Mouse (Mus musculus): ENCODE measurements at regions not wholly inside any gene's neighbourhood (a gene's known extent, or its start where the extent isn't known, plus 50 kb on each side); places are given as distances from the start of the nearest gene placed in this dataset.
A peak's percentile ranks its signal among the peaks of the same experiment; 100 is the strongest.

DNA sequence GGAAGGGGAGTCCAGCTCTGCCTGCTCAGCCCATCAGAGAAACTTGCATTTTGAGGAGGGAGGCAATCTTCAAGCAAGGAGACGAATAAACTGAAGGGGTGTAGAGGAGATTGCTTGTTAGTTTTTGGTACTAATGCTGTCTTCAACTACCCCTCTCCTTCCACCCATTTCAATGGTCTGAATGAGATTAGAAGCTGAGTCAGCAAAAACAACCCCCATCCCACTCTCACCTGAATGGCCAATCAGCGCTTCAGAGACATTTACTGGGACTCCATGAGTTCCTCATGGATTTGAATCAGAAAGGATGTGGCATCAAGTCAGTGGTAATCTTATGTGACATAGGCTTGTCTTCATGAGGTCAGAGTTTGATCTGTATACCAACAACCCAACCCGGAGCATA, 180.0 kb upstream of the Nlrp1b start:
- DNase-seq (ENCODE audit: low spot score in 2 of 2), result no peak

- DNase-seq (ENCODE audit: low spot score in 2 of 2), result no peak
These were observed 181.4 kb upstream of the Nlrp1b start for GRCm38 (mm10) chr11:71411958-71412357.

DNA sequence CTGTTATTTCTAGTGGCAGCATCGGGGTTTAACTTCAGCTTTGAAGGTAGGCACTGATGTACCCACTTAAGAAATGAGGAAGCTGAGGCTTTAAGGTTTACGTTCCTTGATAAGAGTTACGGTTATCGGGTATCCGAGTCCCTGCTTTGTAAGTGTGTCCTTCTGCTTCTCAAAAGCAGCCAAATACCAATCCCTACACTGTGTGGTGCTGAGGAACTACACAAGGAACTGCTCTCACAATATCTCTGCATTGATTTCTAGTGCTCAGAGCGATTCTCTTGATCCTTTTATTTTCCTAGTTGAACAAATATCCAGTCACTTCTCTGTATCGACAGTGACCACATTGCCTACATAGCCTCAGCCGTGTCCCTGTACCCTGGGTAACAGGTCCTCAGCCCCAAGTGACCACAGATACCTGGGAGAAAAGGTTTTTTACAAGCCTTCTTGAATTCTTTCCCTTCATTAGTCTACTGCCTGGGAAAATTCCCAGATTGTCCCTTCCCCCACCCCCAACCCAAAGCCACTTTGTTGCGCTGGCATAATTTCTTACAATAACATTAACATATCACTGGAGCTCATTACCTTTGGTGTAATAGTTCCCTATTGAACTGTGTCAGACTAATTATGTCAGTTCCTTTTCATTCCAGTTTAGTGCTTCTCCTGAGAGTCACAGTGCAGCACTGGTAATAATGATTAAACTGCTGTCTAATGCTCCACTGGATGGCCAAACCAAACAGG, 184.0 kb upstream of the Nlrp1b start:
- no peak for DNase-seq (ENCODE audit: low spot score in 2 of 2)

GRCm38 (mm10) chr11:71415451-71415850, 184.9 kb upstream of the Nlrp1b start:
- no peak for DNase-seq (ENCODE audit: low spot score in 2 of 2)

GRCm38 (mm10) chr11:71422291-71422840, 191.8 kb upstream of the Nlrp1b start:
- no peak for DNase-seq (ENCODE audit: low spot score in 2 of 2)

- no peak for DNase-seq (ENCODE audit: low spot score in 2 of 2)
These were observed 192.7 kb upstream of the Nlrp1b start for GRCm38 (mm10) chr11:71423242-71423641.

GRCm38 (mm10) chr11:71424879-71425278, 194.3 kb upstream of the Nlrp1b start:
- no peak for DNase-seq (ENCODE audit: low spot score in 2 of 2)

DNA sequence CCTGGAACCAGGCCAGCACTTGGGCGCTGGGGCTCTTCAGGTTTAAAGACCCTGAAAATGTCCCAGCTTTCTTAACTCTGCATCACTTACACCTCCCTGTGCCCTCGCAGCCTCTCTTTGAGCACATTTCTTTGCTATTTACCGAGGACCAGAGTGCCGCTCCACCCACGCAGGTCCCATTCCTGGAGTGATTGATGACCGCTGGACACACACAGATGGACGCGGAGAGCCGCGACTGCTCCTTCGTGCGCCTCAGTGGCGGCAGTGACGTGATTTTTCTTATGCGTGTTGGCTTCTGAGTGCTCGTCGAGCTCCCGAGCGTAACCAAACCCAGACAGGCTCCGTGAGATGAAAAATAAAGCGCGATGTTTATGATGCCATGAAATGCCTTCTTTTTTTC, 199.2 kb upstream of the Nlrp1b start:
- DNase-seq (ENCODE audit: low spot score in 2 of 2), result no peak

DNA sequence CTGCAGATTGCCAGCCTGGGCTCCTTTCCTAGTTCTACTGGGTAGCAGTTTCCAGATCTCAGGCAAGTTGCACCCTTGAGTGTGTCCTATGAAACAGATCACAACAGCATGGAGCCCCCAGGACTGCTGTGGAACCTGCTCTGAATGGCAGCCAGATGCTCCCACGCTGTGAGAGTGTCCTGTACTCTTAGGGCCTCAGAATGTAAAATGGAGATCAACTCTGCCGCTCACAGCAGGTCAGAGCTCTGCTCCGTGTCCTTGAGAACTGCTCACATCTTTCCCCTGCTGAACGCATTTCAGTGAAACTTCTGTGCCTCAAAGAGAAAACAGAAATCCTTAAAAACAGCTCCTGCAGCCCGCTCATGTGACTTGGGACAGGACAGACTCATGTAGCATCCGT, 203.7 kb upstream of the Nlrp1b start:
- no peak for DNase-seq (ENCODE audit: low spot score in 2 of 2)

DNA sequence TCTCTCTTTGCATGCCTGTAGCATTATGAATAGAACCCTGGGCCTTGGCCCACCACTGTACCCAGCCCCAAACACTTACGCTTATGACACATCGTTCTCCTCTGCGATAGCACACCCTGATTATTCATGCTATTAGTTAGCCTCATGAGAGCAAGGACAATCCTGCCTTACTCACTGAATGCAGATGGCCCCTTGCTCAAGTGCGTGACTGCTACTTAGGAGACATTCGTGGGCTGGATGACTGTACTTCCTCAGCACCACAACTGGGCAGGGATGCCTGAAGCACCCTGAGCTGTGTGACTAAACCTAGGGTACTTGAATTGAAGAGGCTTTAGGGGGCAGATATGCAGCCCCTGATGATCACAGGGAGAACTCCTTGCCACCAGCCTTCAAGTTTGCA, 204.4 kb upstream of the Nlrp1b start:
- no peak for DNase-seq (ENCODE audit: low spot score in 2 of 2)

- peak; percentile 24 to 63 for DNase-seq (ENCODE audit: low spot score in 2 of 2)
These were observed 205.2 kb upstream of the Nlrp1b start for GRCm38 (mm10) chr11:71435745-71436144.

GRCm38 (mm10) chr11:71436335-71436734, 205.8 kb upstream of the Nlrp1b start:
- no peak for DNase-seq (ENCODE audit: low spot score in 2 of 2)

DNA sequence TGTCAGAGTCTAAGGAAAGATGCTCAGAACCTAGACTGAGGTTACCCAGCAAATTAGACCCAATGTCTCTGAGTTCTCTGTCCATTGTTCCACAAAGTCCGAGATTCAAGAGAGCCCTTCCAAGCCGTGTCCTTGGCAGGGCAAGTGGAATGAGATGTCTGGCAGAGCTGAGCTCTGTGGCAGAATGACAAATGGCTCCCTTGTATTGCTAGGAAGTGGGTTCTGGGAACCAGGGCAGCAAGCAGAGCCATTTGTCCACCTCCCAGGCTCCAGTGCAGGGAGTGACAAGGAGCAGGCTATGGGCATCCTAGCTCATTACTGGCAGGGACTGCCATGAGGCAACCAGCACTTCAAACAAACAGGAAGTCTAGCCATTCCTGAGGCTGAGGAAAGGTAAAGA, 206.3 kb upstream of the Nlrp1b start:
- DNase-seq (ENCODE audit: low spot score in 2 of 2), result peak; percentile 38 to 55

- DNase-seq (ENCODE audit: low spot score in 2 of 2), result peak; percentile 47 to 56
These were observed 209.3 kb upstream of the Nlrp1b start for GRCm38 (mm10) chr11:71439871-71440270.

- no peak for DNase-seq (ENCODE audit: low spot score in 2 of 2)
These were observed 209.9 kb upstream of the Nlrp1b start for GRCm38 (mm10) chr11:71440392-71440791.

- DNase-seq (ENCODE audit: low spot score in 2 of 2), result no peak
These were observed 213.5 kb upstream of the Nlrp1b start for GRCm38 (mm10) chr11:71444056-71444455.

- no peak for DNase-seq (ENCODE audit: low spot score in 2 of 2)
These were observed 216.1 kb upstream of the Nlrp1b start for GRCm38 (mm10) chr11:71446641-71447040.

DNA sequence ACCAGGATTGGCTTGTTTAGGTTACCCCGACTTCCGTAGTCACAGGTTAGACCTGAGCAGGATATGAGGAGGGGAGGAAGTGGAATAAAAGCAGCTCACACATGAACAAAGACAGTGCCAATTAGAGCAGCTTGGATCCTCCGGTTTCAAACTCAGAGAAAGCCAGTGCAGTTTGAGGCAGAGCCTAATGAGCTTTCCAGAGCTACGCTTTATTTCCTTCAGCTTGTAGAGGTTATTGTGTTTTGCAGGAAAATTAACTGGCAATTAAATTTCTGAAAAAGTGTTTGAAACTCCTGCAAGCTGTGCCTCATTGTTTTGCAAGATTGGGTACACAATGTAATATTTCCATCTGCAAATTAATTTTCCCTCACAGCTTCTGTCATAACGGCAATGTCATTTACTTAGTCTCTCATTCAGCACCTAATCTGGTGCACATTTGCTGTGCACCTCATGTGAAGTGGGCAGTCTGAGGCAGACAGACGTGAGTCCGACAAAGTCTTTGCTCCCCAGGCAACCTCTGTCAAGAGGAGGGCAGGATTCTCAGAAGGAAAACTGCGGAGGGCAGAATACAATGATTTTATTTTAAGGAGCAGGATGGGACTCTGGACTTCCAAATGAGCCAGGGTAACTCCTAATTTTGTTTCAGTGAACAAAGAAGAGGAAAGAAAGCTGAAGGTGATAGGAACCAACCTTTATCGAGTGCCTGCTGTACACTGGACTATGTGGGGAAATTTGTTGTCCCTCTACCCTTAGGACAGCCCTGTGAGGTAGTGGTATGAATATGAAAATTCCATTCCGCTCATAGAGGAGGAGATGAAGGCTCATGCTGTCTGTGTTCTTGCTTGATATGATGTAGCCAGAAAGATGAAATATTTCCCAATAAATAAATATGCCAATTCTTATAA, 217.6 kb upstream of the Nlrp1b start:
- no peak for DNase-seq (ENCODE audit: low spot score in 2 of 2)

DNA sequence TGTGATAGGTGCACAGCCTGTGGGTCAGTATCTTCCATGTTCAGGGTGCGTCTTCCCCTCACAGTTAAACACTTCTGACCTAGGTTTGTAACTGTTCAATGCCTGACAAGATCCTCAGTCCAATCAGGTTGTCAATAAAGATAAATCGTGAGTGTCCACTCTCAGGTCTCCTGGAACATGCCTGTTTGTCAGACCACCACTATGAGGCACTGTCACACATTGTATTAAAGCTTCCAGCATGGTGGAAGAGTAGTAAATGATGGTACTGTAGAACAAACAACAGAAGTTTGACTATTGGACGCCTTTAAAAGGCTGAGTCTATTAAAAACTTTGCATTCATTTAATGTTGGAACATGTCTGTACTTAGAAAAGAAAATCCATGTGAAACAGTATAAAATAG, 249.6 kb upstream of the Nlrp1b start:
- no peak for DNase-seq (ENCODE audit: low spot score in 2 of 2)

DNA sequence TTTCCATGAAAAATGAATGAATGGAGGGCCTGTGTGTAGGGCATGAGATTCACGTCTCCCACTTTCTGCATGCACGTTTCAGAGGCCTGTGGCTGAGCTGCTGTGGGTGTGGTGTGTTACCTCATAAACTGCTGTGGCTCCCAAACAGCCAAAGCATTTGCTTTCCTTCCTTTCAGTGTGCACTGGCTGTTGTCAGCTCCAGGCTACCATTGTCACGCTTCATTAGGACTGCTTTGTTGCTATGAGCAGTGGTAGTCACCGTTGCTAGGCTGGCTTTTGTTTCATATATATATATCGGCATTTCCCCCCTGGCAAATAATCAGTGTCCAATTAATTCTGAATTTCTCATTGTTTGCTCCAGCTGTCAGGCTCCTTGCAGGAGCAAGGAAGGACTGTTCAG, 251.9 kb upstream of the Wscd1 start:
- DNase-seq (ENCODE audit: low spot score in 2 of 2), result no peak

GRCm38 (mm10) chr11:71498299-71498698, 251.4 kb upstream of the Wscd1 start:
- DNase-seq (ENCODE audit: low spot score in 2 of 2), result no peak

GRCm38 (mm10) chr11:71502156-71502555, 247.6 kb upstream of the Wscd1 start:
- DNase-seq (ENCODE audit: low spot score in 2 of 2), result no peak

Measured in right cerebral cortex, postnatal 36 days (tissue).